ENCODE assay signal across 24 mouse cellular contexts in genomic region chr1:175509989-175510388, GRCm38 (mm10). TPM values are rescaled to one million over a fixed set of nuclear protein-coding genes. Genes with fewer than 3 reads are reported as not detected.
"Had no signal": no experiment of that assay in that cellular context is flagged by ENCODE, and none has a peak within 500 bp of the region (broad histone marks: within the 10 kb centered on the region; RNA-seq: fewer than 3 reads in every experiment).

No protein-coding gene starts in this region.

- H3K4me1 ChIP-seq: liver, embryonic 12.5 days; liver, embryonic 15.5 days; lung, embryonic 15.5 days; megakaryocyte, embryonic 14.5 days; midbrain, embryonic 10.5 days; midbrain, embryonic 13.5 days; neural tube, embryonic 13.5 days had no signal

- H3K9ac ChIP-seq: limb, embryonic 13.5 days; liver, embryonic 12.5 days; liver, embryonic 15.5 days; lung, embryonic 15.5 days; midbrain, embryonic 13.5 days; neural tube, embryonic 13.5 days had no signal

- H3K27ac ChIP-seq: kidney, postnatal 0 days; layer of hippocampus, adult 2 months; limb, embryonic 13.5 days; liver, embryonic 12.5 days; liver, embryonic 15.5 days; lung, embryonic 15.5 days; midbrain, embryonic 10.5 days; midbrain, embryonic 13.5 days; neural tube, embryonic 13.5 days had no signal

- H3K27me3 ChIP-seq: limb, embryonic 13.5 days; liver, embryonic 12.5 days; liver, embryonic 15.5 days; lung, embryonic 15.5 days; megakaryocyte, embryonic 14.5 days; midbrain, embryonic 13.5 days; neural tube, embryonic 13.5 days had no signal

- H3K9me3 ChIP-seq: limb, embryonic 13.5 days; liver, embryonic 12.5 days; liver, embryonic 15.5 days; lung, embryonic 15.5 days; midbrain, embryonic 10.5 days; midbrain, embryonic 13.5 days; neural tube, embryonic 13.5 days had no signal

- H3K4me2 ChIP-seq: limb, embryonic 13.5 days; liver, embryonic 12.5 days; liver, embryonic 15.5 days; lung, embryonic 15.5 days; midbrain, embryonic 13.5 days; neural tube, embryonic 13.5 days had no signal

- H3K4me3 ChIP-seq: layer of hippocampus, adult 2 months; limb, embryonic 13.5 days; liver, embryonic 12.5 days; liver, embryonic 15.5 days; lung, embryonic 15.5 days; megakaryocyte, embryonic 14.5 days; midbrain, embryonic 10.5 days; midbrain, embryonic 13.5 days; myocyte; neural tube, embryonic 13.5 days had no signal

- DNase-seq: kidney, postnatal 25 days; layer of hippocampus, adult 9-11 months; liver; lung, adult 18-20 months; lung, postnatal 10 days; lung, postnatal 36 days; retina, postnatal 1 day; right cerebral cortex, postnatal 25 days; thymus, adult 18-20 months; thymus, postnatal 36 days had no signal

- H3K36me3 ChIP-seq: limb, embryonic 13.5 days; liver, embryonic 12.5 days; liver, embryonic 15.5 days; lung, embryonic 15.5 days; midbrain, embryonic 10.5 days; midbrain, embryonic 13.5 days; neural tube, embryonic 13.5 days had no signal

- ATAC-seq: liver, embryonic 12.5 days; midbrain, embryonic 13.5 days; midbrain, embryonic 16.5 days had no signal

RNA-seq across cellular contexts. Expression of gene Rgs7, which starts 17.7 kb away (rescaled TPM):
- total RNA-seq: monocyte, adult 5-6 weeks; neutrophil, adult 5-6 weeks had no signal
- polyA plus RNA-seq: liver, embryonic 15.5 days had no signal
